Mouse (Mus musculus) bone marrow macrophage, adult 2 months (primary cell): ENCODE data around the gene Muc4. TPM values are rescaled to one million over a fixed set of nuclear protein-coding genes. Genes with fewer than 3 reads are reported as not detected.

ENCODE experiments used
- H3K27ac ChIP-seq: 2 replicates; pipeline ENCODE4 v1.5.1; 2012; ENCODE audit warnings: low read depth, low read length; ENCODE audit not compliant: insufficient read depth
- H3K4me1 ChIP-seq: 2 replicates; pipeline ENCODE4 v1.6.1; 2012; ENCODE audit warnings: low read length; ENCODE audit not compliant: control insufficient read depth, insufficient read depth
- H3K4me3 ChIP-seq: 2 replicates; pipeline ENCODE4 v1.5.1; 2012; ENCODE audit warnings: mild to moderate bottlenecking, low read length, moderate library complexity; ENCODE audit not compliant: insufficient read depth
- CTCF ChIP-seq: IDR thresholded peaks from 2 replicates; pipeline ENCODE4 v1.5.1; 2012; ENCODE audit warnings: low read depth, mild to moderate bottlenecking, low read length, moderate library complexity
- POLR2A ChIP-seq: IDR thresholded peaks from 2 replicates; pipeline ENCODE4 v1.6.1; 2012; ENCODE audit warnings: mild to moderate bottlenecking, low read depth, low read length, borderline replicate concordance
- polyA plus RNA-seq: library from polyadenylated mRNA; stranded (reverse); fragments of >200 nt; gene quantifications from 2 replicates; pipeline ENCODE4 v1.2.4, GENCODE M21; 2012; ENCODE audit not compliant: missing spikeins, insufficient read depth, insufficient read length

Gene Muc4
- polyA plus RNA-seq, 1 experiment, result not detected

DNA sequence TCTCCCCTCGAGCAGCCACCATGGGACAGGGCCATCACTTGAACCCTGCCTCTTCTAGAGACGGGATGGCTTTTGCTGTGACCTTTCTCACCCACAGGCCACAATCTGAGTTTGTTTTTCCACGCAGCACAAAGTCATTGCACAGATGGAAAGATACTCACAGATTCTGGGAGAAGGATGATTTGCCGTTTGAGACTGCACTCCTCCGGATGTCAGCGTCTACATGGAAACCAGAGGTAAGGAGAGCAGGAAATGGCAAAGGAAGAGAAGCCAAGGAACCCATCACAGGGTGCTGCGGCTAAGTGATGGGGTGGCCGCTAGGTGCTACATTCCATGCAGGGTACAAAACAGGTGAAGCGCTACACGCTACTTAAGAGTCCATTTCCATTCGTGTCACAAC, 93.4 kb downstream of the Muc4 start:
- TF ChIP-seq CTCF (no peak), POLR2A (no peak)
- no peak overlapping the region for H3K27ac ChIP-seq
- H3K4me1 ChIP-seq, result no peaks in the 10 kb centered on the region
- no peak overlapping the region for H3K4me3 ChIP-seq

DNA sequence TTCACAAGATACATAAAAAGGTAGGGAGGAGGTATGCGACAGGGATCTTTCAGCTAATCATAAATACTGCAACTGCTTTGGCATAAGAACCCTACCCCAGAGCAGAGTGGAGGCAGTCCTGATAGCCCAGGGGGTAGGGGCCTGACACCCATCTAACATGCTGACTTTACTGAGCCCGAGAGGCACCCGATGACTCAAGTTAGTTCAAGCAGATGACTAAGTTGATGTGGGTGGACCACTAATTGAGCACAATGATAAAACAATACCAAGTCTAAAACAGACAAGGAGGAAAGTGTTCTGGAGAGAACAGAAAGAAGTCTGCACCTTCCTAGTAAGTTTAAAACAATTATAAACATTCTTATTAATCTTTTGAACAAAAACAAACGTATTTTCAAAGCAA, 95.8 kb downstream of the Muc4 start:
- no peak overlapping the region for H3K4me3 ChIP-seq
- H3K27ac ChIP-seq, result no peak overlapping the region
- TF ChIP-seq POLR2A (no peak), CTCF (no peak)
- peaks cover under 1% of the 10 kb centered on the region for H3K4me1 ChIP-seq

Other genes starting within 250 kb of the Muc4 start
- not detected in 2 replicates for gene Slc51a, start 248.0 kb upstream of the Muc4 start, polyA plus RNA-seq
- not detected in 2 replicates for gene Zdhhc19, start 239.6 kb upstream of the Muc4 start, polyA plus RNA-seq
- 45.0 and 47.0 TPM in 2 replicates for gene Tfrc, start 127.0 kb upstream of the Muc4 start, polyA plus RNA-seq
- 3.5 and 6.8 TPM in 2 replicates for gene Tnk2, start 92.0 kb upstream of the Muc4 start, polyA plus RNA-seq
- gene Muc20, start 61.5 kb downstream of the Muc4 start, polyA plus RNA-seq, result not detected in 2 replicates
- not detected in 2 replicates for gene Smbd1, start 74.6 kb downstream of the Muc4 start, polyA plus RNA-seq
- gene Fyttd1, start 141.6 kb downstream of the Muc4 start, polyA plus RNA-seq, result 33.0 and 34.7 TPM in 2 replicates
- 35.4 and 39.7 TPM in 2 replicates for gene Rubcn, start 141.9 kb downstream of the Muc4 start, polyA plus RNA-seq
- 29.1 and 32.7 TPM in 2 replicates for gene Lrch3, start 178.2 kb downstream of the Muc4 start, polyA plus RNA-seq